Mouse (Mus musculus) lung, embryonic 16.5 days (tissue): Measurements from ENCODE around the gene Ptcd2. TPM values are rescaled to one million over a fixed set of nuclear protein-coding genes. Genes with fewer than 3 reads are reported as not detected.
"Not testable (repeated sequence)": the region's sequence is repeated elsewhere in the genome, so short reads cannot be mapped to it uniquely, and the experiment has no call there.

Source experiments
- ATAC-seq: fragments of 200-750 bp; cut with Nextera tagmentation; 2 replicates; pipeline ENCODE4 v1.8.0; 2017; ENCODE audit warnings: low read depth, mild to moderate bottlenecking, moderate library complexity
- H3K27ac ChIP-seq: fragments of 300-500 bp; sonication (generic); 2 replicates; pipeline ENCODE4 v1.5.1; 2014; ENCODE audit warnings: mild to moderate bottlenecking, control low read depth, low read length
- H3K27me3 ChIP-seq: fragments of 300-500 bp; sonication (generic); 2 replicates; pipeline ENCODE4 v1.6.1; 2014; ENCODE audit warnings: low read depth, low read length, mixed read lengths; ENCODE audit not compliant: control insufficient read depth, insufficient read depth
- H3K36me3 ChIP-seq: fragments of 300-500 bp; sonication (generic); 2 replicates; pipeline ENCODE4 v1.6.1; 2014; ENCODE audit warnings: low read length; ENCODE audit not compliant: control insufficient read depth, insufficient read depth
- H3K4me1 ChIP-seq: fragments of 300-500 bp; sonication (generic); replicated peaks from 2 replicates; pipeline ENCODE4 v1.6.1; 2014; ENCODE audit warnings: low read length, mixed read lengths; ENCODE audit not compliant: control insufficient read depth, insufficient read depth
- H3K4me2 ChIP-seq: fragments of 300-500 bp; sonication (generic); 2 replicates; pipeline ENCODE4 v1.6.1; 2014; ENCODE audit warnings: low read depth, low read length, control low read depth
- H3K4me3 ChIP-seq: fragments of 300-500 bp; sonication (generic); 2 replicates; pipeline ENCODE4 v1.5.1; 2014; ENCODE audit warnings: mild to moderate bottlenecking, low read length, control low read depth
- H3K9ac ChIP-seq: fragments of 300-500 bp; sonication (generic); 2 replicates; pipeline ENCODE4 v1.6.1; 2014; ENCODE audit warnings: low read length, control low read depth
- H3K9me3 ChIP-seq: fragments of 300-500 bp; sonication (generic); 2 replicates; pipeline ENCODE4 v1.6.1; 2016; ENCODE audit warnings: low read length; ENCODE audit not compliant: control insufficient read depth
- WGBS: fragments of 180-500 bp; shearing (Covaris S2); extraction: QIAGEN DNeasy Blood & Tissue Kit; methylation state at CpG from one replicate; pipeline ENCODE4 v1.1.7; 2014; 5-methylcytosine and 5-hydroxymethylcytosine counted together
- polyA plus RNA-seq: library from polyadenylated mRNA; unstranded; fragments of >200 nt; fragmentation: Nextera tagmentation; extraction: Ambion mirVana; gene quantifications from 2 replicates; pipeline ENCODE4 v1.2.1, GENCODE M21; 2015

Ptcd2 gene
- polyA plus RNA-seq, 1 experiment from 2014 or later = 41.0 TPM

DNA sequence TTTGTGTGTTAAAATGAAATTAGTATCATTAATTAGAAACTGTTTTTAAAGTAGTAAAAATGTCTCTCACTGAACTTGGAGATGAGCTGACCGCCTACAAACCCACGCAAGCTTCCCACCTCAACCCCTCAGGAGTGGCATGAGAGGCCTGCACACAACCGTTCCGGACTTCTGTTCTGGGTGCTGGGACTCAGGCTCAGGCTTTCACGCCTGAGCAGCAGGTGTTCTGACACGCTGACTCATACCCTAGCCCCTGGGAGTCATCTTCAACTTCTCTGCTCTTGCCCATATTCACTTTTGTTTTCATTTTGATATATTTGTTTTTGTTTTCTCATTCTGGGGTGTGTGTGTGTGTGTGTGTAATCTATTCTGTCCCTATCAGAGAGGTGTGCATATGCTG is 5.5 kb upstream of the Ptcd2 start:
- 87% methylated on average over 6 of the region's 6 CpGs for WGBS
- Histone ChIP-seq H3K9me3 (no peaks in the 10 kb centered on the region), H3K4me3 (no peak overlapping the region), H3K27me3 (no peaks in the 10 kb centered on the region), H3K27ac (no peak overlapping the region), H3K4me2 (no peak overlapping the region), H3K4me1 (peaks cover 5% of the 10 kb centered on the region), H3K36me3 (peaks cover 3% of the 10 kb centered on the region; the same call in 1 of the 2 replicates), H3K9ac (no peak overlapping the region)
- no peak for ATAC-seq

DNA sequence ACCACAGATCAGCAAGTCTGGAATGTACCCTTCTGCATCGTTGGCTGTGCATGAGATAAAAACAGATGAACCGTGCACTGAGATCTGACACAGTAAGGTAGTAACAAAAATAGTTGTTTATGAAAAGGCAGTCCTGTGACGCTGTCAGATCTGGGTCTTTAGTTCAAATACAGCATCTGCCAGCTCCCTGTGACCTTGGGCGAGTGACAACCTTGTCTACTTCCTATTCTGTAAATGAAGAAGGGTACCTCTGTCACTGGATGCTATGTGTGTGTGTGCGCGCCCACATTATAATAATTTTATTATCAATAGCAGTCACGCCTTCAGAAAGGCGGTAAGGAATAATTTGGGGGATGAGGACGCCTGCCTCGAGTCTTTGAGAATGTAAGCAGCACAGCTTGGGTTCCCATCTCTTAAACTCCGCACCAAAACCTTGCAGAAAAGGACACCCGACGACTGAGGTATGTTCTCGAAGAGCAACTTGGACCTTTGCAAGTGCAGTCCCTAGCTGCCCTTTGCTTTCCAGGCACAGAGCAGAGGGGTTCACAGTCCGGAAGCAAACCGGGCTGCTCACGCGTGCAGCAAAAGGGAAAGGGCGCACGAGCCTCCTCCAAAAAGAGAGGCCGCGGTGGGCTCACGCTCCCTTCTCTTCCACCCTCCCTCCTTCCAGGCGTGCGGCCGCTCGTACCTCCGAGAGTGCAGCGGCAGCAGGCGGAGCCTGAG is 468 bp downstream of the Ptcd2 start:
- ATAC-seq = peak; percentile 83
- under 1% methylated on average over 30 of the region's 30 CpGs for WGBS

DNA sequence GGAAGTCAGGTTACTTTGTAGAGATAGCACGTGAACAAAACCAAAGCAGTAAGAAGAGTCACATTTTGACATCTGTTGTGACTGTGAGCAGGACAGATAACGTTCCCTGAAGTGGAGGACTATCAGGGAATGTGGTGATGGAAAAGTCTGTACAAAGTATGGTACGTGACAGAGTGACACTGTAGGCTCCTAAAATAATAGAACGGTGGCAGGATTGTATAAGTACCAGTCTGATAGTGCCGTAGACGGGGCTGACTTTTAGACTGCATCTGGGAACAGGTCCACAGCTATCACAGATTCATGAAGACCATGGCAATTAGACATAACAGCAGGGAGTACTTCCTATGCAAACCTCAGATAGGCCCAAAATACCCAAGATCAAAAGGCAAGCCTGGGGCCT is 3.0 kb downstream of the Ptcd2 start:
- H3K36me3 ChIP-seq = peaks cover 22% of the 10 kb centered on the region
- WGBS = 92% methylated on average over 6 of the region's 6 CpGs
- no peak for ATAC-seq

More for the DNA sequence above, 468 bp downstream of the Ptcd2 start:
- Histone ChIP-seq H3K9me3 (no peaks in the 10 kb centered on the region), H3K9ac (peak overlapping the region; percentile 94), H3K4me2 (peak overlapping the region; percentile 80), H3K4me1 (peaks cover 11% of the 10 kb centered on the region), H3K36me3 (peaks cover 17% of the 10 kb centered on the region), H3K27me3 (no peaks in the 10 kb centered on the region), H3K27ac (peak overlapping the region; percentile 86), H3K4me3 (peak overlapping the region; percentile 91)

DNA sequence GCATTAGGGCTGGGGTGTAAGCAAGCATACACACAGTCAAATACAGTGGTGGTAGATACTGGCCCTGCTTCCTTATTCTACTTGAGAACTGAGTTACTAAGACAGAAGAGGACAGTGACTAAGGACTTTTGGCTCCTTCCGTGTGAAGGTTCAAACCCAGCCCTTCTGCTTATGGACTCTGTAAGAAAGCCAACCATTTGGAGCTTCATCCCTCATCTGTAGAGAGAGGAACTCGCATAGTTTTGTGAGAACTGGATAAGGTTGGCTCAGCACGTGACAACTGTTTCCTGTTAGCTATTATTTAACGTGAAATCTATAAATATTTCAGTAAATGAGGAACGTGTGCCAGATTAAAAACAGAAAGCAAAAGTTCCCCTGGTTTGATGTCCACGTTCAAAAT is 7.0 kb downstream of the Ptcd2 start:
- no peak overlapping the region for H3K4me3 ChIP-seq
- H3K4me2 ChIP-seq = no peak overlapping the region
- H3K36me3 ChIP-seq = peaks cover 42% of the 10 kb centered on the region
- no peaks in the 10 kb centered on the region for H3K27me3 ChIP-seq
- no peak overlapping the region for H3K27ac ChIP-seq
- no peak overlapping the region for H3K9ac ChIP-seq
- ATAC-seq = no peak
- 55% methylated on average over 6 of the region's 6 CpGs for WGBS
- H3K9me3 ChIP-seq = no peaks in the 10 kb centered on the region
- no peaks in the 10 kb centered on the region for H3K4me1 ChIP-seq

More for the DNA sequence above, 3.0 kb downstream of the Ptcd2 start:
- Histone ChIP-seq H3K9me3 (no peaks in the 10 kb centered on the region), H3K9ac (no peak overlapping the region), H3K4me2 (no peak overlapping the region), H3K4me3 (no peak overlapping the region), H3K4me1 (peaks cover 11% of the 10 kb centered on the region), H3K27me3 (no peaks in the 10 kb centered on the region), H3K27ac (no peak overlapping the region)

DNA sequence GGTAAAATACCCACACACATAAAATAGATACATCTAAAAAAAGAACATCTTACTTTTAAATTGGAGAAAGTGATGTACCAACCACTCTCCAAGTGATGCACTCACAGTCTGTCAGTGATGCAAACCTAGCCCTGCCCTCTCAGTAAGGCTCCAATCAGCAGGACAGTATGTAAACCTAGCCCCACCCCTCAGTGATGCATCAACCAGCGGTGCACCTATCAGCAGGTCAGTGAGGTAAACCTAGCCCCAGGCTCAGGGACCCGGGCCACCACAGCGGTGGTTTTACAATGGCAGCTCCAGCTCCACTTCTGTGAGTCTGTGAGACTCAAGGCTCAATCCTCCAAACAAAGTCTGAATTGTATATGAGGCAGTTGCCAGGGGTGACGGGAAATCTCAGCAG is 13.2 kb downstream of the Ptcd2 start:
- Histone ChIP-seq H3K36me3 (peaks cover 56% of the 10 kb centered on the region), H3K4me1 (no peaks in the 10 kb centered on the region), H3K4me2 (no peak overlapping the region), H3K9ac (no peak overlapping the region), H3K9me3 (no peaks in the 10 kb centered on the region), H3K27me3 (no peaks in the 10 kb centered on the region), H3K4me3 (no peak overlapping the region), H3K27ac (no peak overlapping the region)
- ATAC-seq = no peak
- 67% methylated on average over 4 of the region's 4 CpGs for WGBS

- H3K9ac ChIP-seq, H3K9me3 ChIP-seq, H3K4me1 ChIP-seq, H3K4me3 ChIP-seq, H3K27ac ChIP-seq, H3K4me2 ChIP-seq, H3K27me3 ChIP-seq, ATAC-seq: not testable (repeated sequence)
- peaks cover 43% of the 10 kb centered on the region for H3K36me3 ChIP-seq
- WGBS = 89% methylated on average over 8 of the region's 8 CpGs
Measured at GRCm38 (mm10) chr13:99324337-99324685, 20.2 kb downstream of the Ptcd2 start.

DNA sequence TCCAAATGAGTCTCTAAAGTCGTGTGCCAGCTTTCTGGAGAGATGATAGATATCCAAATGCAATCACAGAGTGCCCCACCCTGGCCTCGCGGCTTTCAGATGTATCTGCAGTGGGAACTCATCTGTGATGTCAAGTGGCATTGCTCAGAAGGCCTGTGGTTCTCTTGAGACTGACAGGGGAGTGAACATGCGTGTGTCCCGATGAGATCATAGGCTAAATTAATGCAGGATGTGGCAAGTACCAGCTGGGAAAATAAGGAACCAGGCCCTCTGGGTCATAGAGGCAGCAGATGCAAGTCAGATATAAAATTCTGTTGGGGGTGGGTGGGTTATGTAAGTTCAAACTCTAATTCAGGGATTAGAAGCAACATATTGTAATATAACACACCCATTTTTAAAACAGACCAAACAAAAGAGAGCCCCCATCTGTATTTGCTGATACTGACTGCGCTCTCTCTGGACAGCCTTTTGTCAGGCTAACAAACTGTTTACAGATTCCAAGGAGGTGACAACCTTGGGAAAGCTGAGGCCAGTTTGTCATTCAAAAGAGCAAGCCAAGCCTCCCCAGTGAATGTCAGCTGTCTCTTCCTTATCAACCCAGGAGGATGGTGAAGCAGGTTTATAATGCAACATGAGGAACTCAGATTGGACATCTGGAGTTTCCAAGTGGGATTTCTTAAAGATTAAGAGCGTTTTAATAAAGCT is 20.7 kb downstream of the Ptcd2 start:
- H3K4me1 ChIP-seq = no peaks in the 10 kb centered on the region
- H3K27ac ChIP-seq = no peak overlapping the region
- no peaks in the 10 kb centered on the region for H3K9me3 ChIP-seq
- WGBS = 80% methylated on average over 7 of the region's 7 CpGs
- no peak overlapping the region for H3K4me3 ChIP-seq
- no peak overlapping the region for H3K4me2 ChIP-seq
- no peak for ATAC-seq
- H3K9ac ChIP-seq = no peak overlapping the region
- H3K36me3 ChIP-seq = peaks cover 38% of the 10 kb centered on the region
- no peaks in the 10 kb centered on the region for H3K27me3 ChIP-seq

DNA sequence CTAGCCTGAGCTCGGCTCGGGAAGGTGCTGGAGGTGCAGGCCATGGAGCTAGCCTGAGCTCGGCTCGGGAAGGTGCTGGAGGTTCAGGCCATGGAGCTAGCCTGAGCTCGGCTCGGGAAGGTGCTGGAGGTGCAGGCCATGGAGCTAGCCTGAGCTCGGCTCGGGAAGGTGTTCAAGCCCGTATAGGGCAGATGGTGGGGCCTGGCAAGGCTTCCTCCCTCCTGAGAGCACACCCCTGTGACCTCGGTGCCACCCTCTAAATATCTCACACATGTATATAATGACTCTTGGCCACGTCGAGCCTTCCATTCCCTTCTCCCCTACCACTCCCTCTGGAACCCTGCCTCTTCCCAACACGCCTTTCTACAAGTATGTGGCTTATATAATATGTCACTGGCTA is 21.6 kb downstream of the Ptcd2 start:
- not testable (repeated sequence) for H3K27me3 ChIP-seq, H3K4me1 ChIP-seq, H3K4me3 ChIP-seq, H3K9ac ChIP-seq, H3K4me2 ChIP-seq, ATAC-seq, H3K9me3 ChIP-seq, H3K27ac ChIP-seq
- WGBS = 90% methylated on average over 11 of the region's 13 CpGs
- H3K36me3 ChIP-seq = peaks cover 38% of the 10 kb centered on the region

DNA sequence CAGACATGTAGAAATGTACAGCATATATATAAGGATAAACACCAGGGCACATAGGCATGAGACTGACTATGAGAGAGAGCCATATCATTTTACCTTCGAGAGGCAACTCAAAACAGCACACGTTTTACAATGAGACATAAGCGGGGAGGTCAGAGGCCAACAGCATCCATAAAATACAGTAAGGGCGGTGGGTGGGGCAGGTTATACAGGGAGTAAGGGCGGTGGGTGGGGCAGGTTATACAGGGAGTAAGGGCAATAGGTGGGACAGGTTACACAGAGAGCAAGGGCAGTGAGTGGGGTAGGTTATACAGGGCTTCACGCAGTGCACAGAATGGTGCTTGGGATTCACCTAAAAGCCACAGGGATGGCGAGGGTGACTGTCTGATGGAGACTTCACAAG is 24.1 kb downstream of the Ptcd2 start:
- Histone ChIP-seq H3K4me1 (no peaks in the 10 kb centered on the region), H3K9me3 (no peaks in the 10 kb centered on the region), H3K27ac (no peak overlapping the region), H3K27me3 (no peaks in the 10 kb centered on the region), H3K9ac (no peak overlapping the region), H3K4me2 (no peak overlapping the region), H3K36me3 (peaks cover 23% of the 10 kb centered on the region), H3K4me3 (no peak overlapping the region)
- WGBS = 86% methylated on average over 7 of the region's 7 CpGs
- ATAC-seq = no peak
